Mouse (Mus musculus): Measurements from ENCODE around the gene Impdh2. TPM values are rescaled to one million over a fixed set of nuclear protein-coding genes. Genes with fewer than 3 reads are reported as not detected.
"Not testable (repeated sequence)": the region's sequence is repeated elsewhere in the genome, so short reads cannot be mapped to it uniquely, and the experiment has no call there.

The Impdh2 gene
- total and polyA plus RNA-seq, 2 experiments from 2014 or later, result 81.7 to 93.7 TPM

DNA sequence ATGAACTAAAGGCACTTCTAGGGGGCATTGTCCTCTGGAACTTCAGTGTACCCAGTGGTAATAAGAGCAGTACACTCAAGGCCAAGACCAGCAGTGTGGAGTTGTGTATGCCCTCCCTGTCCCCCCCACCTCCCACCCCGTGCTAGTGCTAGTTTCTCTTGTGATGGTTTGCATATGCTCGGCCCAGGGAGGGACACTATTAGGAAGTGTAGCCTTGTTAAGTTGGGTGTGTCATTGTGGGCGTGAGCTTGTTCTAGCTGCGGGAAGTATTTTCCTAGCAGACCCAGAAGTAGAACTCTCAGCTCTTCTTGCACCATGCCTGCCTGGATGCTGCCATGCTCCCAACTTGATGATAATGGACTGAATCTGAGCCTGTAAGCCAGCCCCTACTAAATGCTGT is 41.9 kb downstream of the Impdh2 start:
- H3K4me2 ChIP-seq (ENCODE audit: low read depth, low read length, poor library complexity, severe bottlenecking), result no peak overlapping the region
- no peak for DNase-seq (ENCODE audit: low spot score)
- no peaks in the 10 kb centered on the region for H3K9me3 ChIP-seq (ENCODE audit: low read length)
- whole genome bisulfite sequencing, result 81% methylated on average over 4 of the region's 4 CpGs
- no peak for ATAC-seq (ENCODE audit: low FRiP score)
- H3K9ac ChIP-seq (replicated peaks; ENCODE audit: low read length, poor library complexity, severe bottlenecking), result no peak overlapping the region
- H3K27ac ChIP-seq (ENCODE audit: low read depth, low read length), result no peak overlapping the region
- H3K36me3 ChIP-seq (ENCODE audit: insufficient read depth, low read length), result peaks cover 32% of the 10 kb centered on the region
- TF ChIP-seq CTCF (IDR thresholded peaks at IDR 0.05), result no peak
- H3K4me3 ChIP-seq (ENCODE audit: low read depth, low read length), result no peak overlapping the region
- H3K4me1 ChIP-seq (ENCODE audit: insufficient read depth, low read length), result no peaks in the 10 kb centered on the region
- no peaks in the 10 kb centered on the region for H3K27me3 ChIP-seq (ENCODE audit: insufficient read depth, low read length)

DNA sequence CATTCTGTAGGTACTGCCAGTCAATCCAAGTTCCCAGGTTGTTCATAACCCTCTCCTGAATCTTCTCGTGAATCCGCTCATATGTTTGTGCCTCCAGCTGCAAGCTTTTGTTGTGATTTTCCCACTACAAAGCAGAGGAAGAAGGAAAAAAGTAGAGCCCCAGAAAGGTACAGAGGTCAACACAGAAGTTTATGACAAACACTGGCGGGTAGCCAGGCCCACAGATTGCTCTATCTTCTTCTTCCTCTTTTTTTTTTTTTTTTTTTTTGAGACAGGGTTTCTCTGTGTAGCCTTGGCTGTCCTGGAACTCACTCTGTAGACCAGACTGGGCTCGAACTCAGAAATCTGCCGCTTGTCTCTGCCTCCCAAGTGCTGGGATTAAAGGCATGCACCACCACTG is 47.8 kb downstream of the Impdh2 start:
- not testable (repeated sequence) for H3K27me3 ChIP-seq (ENCODE audit: insufficient read depth, low read length); H3K9me3 ChIP-seq (ENCODE audit: low read length); ATAC-seq (ENCODE audit: low FRiP score); DNase-seq (ENCODE audit: low spot score); H3K4me1 ChIP-seq (ENCODE audit: insufficient read depth, low read length); H3K27ac ChIP-seq (ENCODE audit: low read depth, low read length); H3K4me3 ChIP-seq (ENCODE audit: low read depth, low read length); H3K4me2 ChIP-seq (ENCODE audit: low read depth, low read length, poor library complexity, severe bottlenecking); H3K9ac ChIP-seq (replicated peaks; ENCODE audit: low read length, poor library complexity, severe bottlenecking)
- 94% methylated on average over 5 of the region's 5 CpGs for WGBS
- peaks cover 73% of the 10 kb centered on the region for H3K36me3 ChIP-seq (ENCODE audit: insufficient read depth, low read length)

GRCm38 (mm10) chr9:108608889-108609288 is 48.8 kb downstream of the Impdh2 start:
- Histone ChIP-seq H3K4me1 (ENCODE audit: insufficient read depth, low read length) (no peaks in the 10 kb centered on the region), H3K4me2 (ENCODE audit: low read depth, low read length, poor library complexity, severe bottlenecking) (no peak overlapping the region), H3K27me3 (ENCODE audit: insufficient read depth, low read length) (no peaks in the 10 kb centered on the region), H3K9me3 (ENCODE audit: low read length) (no peaks in the 10 kb centered on the region), H3K4me3 (ENCODE audit: low read depth, low read length) (no peak overlapping the region), H3K27ac (ENCODE audit: low read depth, low read length) (no peak overlapping the region), H3K36me3 (ENCODE audit: insufficient read depth, low read length) (peaks cover 69% of the 10 kb centered on the region), H3K9ac (replicated peaks; ENCODE audit: low read length, poor library complexity, severe bottlenecking) (no peak overlapping the region)
- no peak for ATAC-seq (ENCODE audit: low FRiP score)
- WGBS, result 95% methylated on average over 4 of the region's 4 CpGs
- TF ChIP-seq CTCF (IDR thresholded peaks at IDR 0.05), result no peak
- DNase-seq (ENCODE audit: low spot score), result no peak

DNA sequence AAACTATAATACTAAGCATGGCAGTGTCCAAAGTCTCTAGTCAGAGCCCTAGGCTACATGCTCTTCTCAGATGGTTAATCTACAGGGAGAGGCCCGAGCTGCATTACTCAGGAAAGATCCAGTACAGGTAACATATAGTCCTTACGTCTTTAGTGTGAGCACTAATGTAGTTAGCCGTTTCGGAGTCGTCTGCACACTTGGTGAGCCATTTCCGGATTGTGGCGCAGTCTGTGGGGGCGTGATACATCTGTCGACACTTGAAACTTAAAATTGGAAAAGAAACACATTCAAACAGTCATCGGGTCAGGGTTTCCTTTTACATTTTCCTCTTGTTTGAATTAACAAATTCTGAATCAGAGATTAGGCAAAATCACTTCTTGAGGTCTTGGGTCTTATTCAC is 51.4 kb downstream of the Impdh2 start:
- Histone ChIP-seq H3K4me1 (ENCODE audit: insufficient read depth, low read length) (no peaks in the 10 kb centered on the region), H3K36me3 (ENCODE audit: insufficient read depth, low read length) (peaks cover 59% of the 10 kb centered on the region), H3K9me3 (ENCODE audit: low read length) (no peaks in the 10 kb centered on the region), H3K27ac (ENCODE audit: low read depth, low read length) (no peak overlapping the region), H3K9ac (replicated peaks; ENCODE audit: low read length, poor library complexity, severe bottlenecking) (no peak overlapping the region), H3K4me3 (ENCODE audit: low read depth, low read length) (no peak overlapping the region), H3K27me3 (ENCODE audit: insufficient read depth, low read length) (no peaks in the 10 kb centered on the region), H3K4me2 (ENCODE audit: low read depth, low read length, poor library complexity, severe bottlenecking) (no peak overlapping the region)
- ATAC-seq (ENCODE audit: low FRiP score) (no peak), DNase-seq (ENCODE audit: low spot score) (no peak)
- 97% methylated on average over 10 of the region's 10 CpGs for WGBS
- no peak for TF ChIP-seq CTCF (IDR thresholded peaks at IDR 0.05)

MicroRNAs encoded within 50 kb of the gene (microRNA counts, 519-probe panel; counts per million panel counts)
- microRNA mmu-miR-191, result 3,794 counts per million, percentile 79 among the panel's probes with 10 or more counts
- 2,067 counts per million, percentile 65 among the panel's probes with 10 or more counts for microRNA mmu-miR-425

Small RNA genes lying within 50 kb of the gene (microRNA-seq; reads per million reads assigned to microRNA genes)
- gene Gm24083 (ENCODE audit: borderline number of aligned reads) (not detected), gene Mir191 (ENCODE audit: borderline number of aligned reads) (not detected), gene Mir425 (ENCODE audit: borderline number of aligned reads) (1,230 reads per million, percentile 77 among the genes with 10 or more reads in this experiment)

Other genes with a start within 250 kb of the Impdh2 start
- 225 and 226 TPM in 2 replicates for gene Gpx1, start 221.4 kb upstream of the Impdh2 start, total RNA-seq (2014; rRNA removed)
- 430 and 447 TPM in 2 replicates for gene Gpx1, start 221.4 kb upstream of the Impdh2 start, polyA plus RNA-seq (2015; fragmentation: Nextera tagmentation; extraction: Ambion mirVana)
- 114 and 132 TPM in 2 replicates for gene Usp4, start 212.4 kb upstream of the Impdh2 start, total RNA-seq (2014; rRNA removed)
- 102 and 106 TPM in 2 replicates for gene Usp4, start 212.4 kb upstream of the Impdh2 start, polyA plus RNA-seq (2015; fragmentation: Nextera tagmentation; extraction: Ambion mirVana)
- 2.1 and 3.0 TPM in 2 replicates for gene 1700102P08Rik, start 167.5 kb upstream of the Impdh2 start, total RNA-seq (2014; rRNA removed)
- gene 1700102P08Rik, start 167.5 kb upstream of the Impdh2 start, polyA plus RNA-seq (2015; fragmentation: Nextera tagmentation; extraction: Ambion mirVana), result 0.99 and 1.4 TPM in 2 replicates
- gene Ccdc36, start 131.8 kb upstream of the Impdh2 start, total RNA-seq (2014; rRNA removed), result 1.5 and 2.0 TPM in 2 replicates
- gene Ccdc36, start 131.8 kb upstream of the Impdh2 start, polyA plus RNA-seq (2015; fragmentation: Nextera tagmentation; extraction: Ambion mirVana), result 1.9 TPM in 2 replicates
- not detected in 2 replicates for gene BC048562, start 123.8 kb upstream of the Impdh2 start, total RNA-seq (2014; rRNA removed)
- not detected in 2 replicates for gene BC048562, start 123.8 kb upstream of the Impdh2 start, polyA plus RNA-seq (2015; fragmentation: Nextera tagmentation; extraction: Ambion mirVana)
- gene Ccdc71, start 99.8 kb upstream of the Impdh2 start, total RNA-seq (2014; rRNA removed), result 37.3 and 39.8 TPM in 2 replicates
- 56.8 and 61.2 TPM in 2 replicates for gene Ccdc71, start 99.8 kb upstream of the Impdh2 start, polyA plus RNA-seq (2015; fragmentation: Nextera tagmentation; extraction: Ambion mirVana)
- gene Klhdc8b, start 98.7 kb upstream of the Impdh2 start, total RNA-seq (2014; rRNA removed), result 82.4 and 86.3 TPM in 2 replicates
- 56.1 and 59.2 TPM in 2 replicates for gene Klhdc8b, start 98.7 kb upstream of the Impdh2 start, polyA plus RNA-seq (2015; fragmentation: Nextera tagmentation; extraction: Ambion mirVana)
- gene Lamb2, start 80.5 kb upstream of the Impdh2 start, total RNA-seq (2014; rRNA removed), result 56.5 and 169 TPM in 2 replicates
- gene Lamb2, start 80.5 kb upstream of the Impdh2 start, polyA plus RNA-seq (2015; fragmentation: Nextera tagmentation; extraction: Ambion mirVana), result 15.8 and 18.5 TPM in 2 replicates
- 86.5 and 113 TPM in 2 replicates for gene Usp19, start 69.7 kb upstream of the Impdh2 start, total RNA-seq (2014; rRNA removed)
- 48.2 and 50.7 TPM in 2 replicates for gene Usp19, start 69.7 kb upstream of the Impdh2 start, polyA plus RNA-seq (2015; fragmentation: Nextera tagmentation; extraction: Ambion mirVana)
- gene Qars, start 52.6 kb upstream of the Impdh2 start, total RNA-seq (2014; rRNA removed), result 107 and 146 TPM in 2 replicates
- 62.0 and 62.6 TPM in 2 replicates for gene Qars, start 52.6 kb upstream of the Impdh2 start, polyA plus RNA-seq (2015; fragmentation: Nextera tagmentation; extraction: Ambion mirVana)
- 240 and 284 TPM in 2 replicates for gene Qrich1, start 43.5 kb upstream of the Impdh2 start, total RNA-seq (2014; rRNA removed)
- 103 and 109 TPM in 2 replicates for gene Qrich1, start 43.5 kb upstream of the Impdh2 start, polyA plus RNA-seq (2015; fragmentation: Nextera tagmentation; extraction: Ambion mirVana)
- 56.9 and 62.9 TPM in 2 replicates for gene Ndufaf3, start 7.1 kb downstream of the Impdh2 start, total RNA-seq (2014; rRNA removed)
- 93.1 and 93.8 TPM in 2 replicates for gene Ndufaf3, start 7.1 kb downstream of the Impdh2 start, polyA plus RNA-seq (2015; fragmentation: Nextera tagmentation; extraction: Ambion mirVana)
- 98.3 and 119 TPM in 2 replicates for gene Dalrd3, start 9.6 kb downstream of the Impdh2 start, total RNA-seq (2014; rRNA removed)
- gene Dalrd3, start 9.6 kb downstream of the Impdh2 start, polyA plus RNA-seq (2015; fragmentation: Nextera tagmentation; extraction: Ambion mirVana), result 310 and 313 TPM in 2 replicates
- gene Wdr6, start 18.5 kb downstream of the Impdh2 start, total RNA-seq (2014; rRNA removed), result 610 and 628 TPM in 2 replicates
- 378 and 391 TPM in 2 replicates for gene Wdr6, start 18.5 kb downstream of the Impdh2 start, polyA plus RNA-seq (2015; fragmentation: Nextera tagmentation; extraction: Ambion mirVana)
- gene P4htm, start 37.4 kb downstream of the Impdh2 start, total RNA-seq (2014; rRNA removed), result 51.7 and 65.8 TPM in 2 replicates
- gene P4htm, start 37.4 kb downstream of the Impdh2 start, polyA plus RNA-seq (2015; fragmentation: Nextera tagmentation; extraction: Ambion mirVana), result 48.7 and 53.5 TPM in 2 replicates
- gene Arih2, start 89.1 kb downstream of the Impdh2 start, total RNA-seq (2014; rRNA removed), result 43.1 and 61.9 TPM in 2 replicates
- 36.7 and 37.3 TPM in 2 replicates for gene Arih2, start 89.1 kb downstream of the Impdh2 start, polyA plus RNA-seq (2015; fragmentation: Nextera tagmentation; extraction: Ambion mirVana)
- 32.5 and 50.8 TPM in 2 replicates for gene Slc25a20, start 101.8 kb downstream of the Impdh2 start, total RNA-seq (2014; rRNA removed)
- 44.4 and 45.4 TPM in 2 replicates for gene Slc25a20, start 101.8 kb downstream of the Impdh2 start, polyA plus RNA-seq (2015; fragmentation: Nextera tagmentation; extraction: Ambion mirVana)
- gene Prkar2a, start 129.0 kb downstream of the Impdh2 start, total RNA-seq (2014; rRNA removed), result 107 and 137 TPM in 2 replicates
- 44.8 and 49.7 TPM in 2 replicates for gene Prkar2a, start 129.0 kb downstream of the Impdh2 start, polyA plus RNA-seq (2015; fragmentation: Nextera tagmentation; extraction: Ambion mirVana)
- gene Ip6k2, start 223.5 kb downstream of the Impdh2 start, total RNA-seq (2014; rRNA removed), result 126 and 138 TPM in 2 replicates
- gene Ip6k2, start 223.5 kb downstream of the Impdh2 start, polyA plus RNA-seq (2015; fragmentation: Nextera tagmentation; extraction: Ambion mirVana), result 228 and 230 TPM in 2 replicates
- gene Nckipsd, start 248.1 kb downstream of the Impdh2 start, total RNA-seq (2014; rRNA removed), result 30.1 and 83.4 TPM in 2 replicates
- gene Nckipsd, start 248.1 kb downstream of the Impdh2 start, polyA plus RNA-seq (2015; fragmentation: Nextera tagmentation; extraction: Ambion mirVana), result 25.7 and 32.5 TPM in 2 replicates

Measured in midbrain, postnatal 0 days (tissue).